Mouse (Mus musculus) hindbrain, embryonic 10.5 days (tissue): ENCODE results near the gene Gramd1b. TPM values are rescaled to one million over a fixed set of nuclear protein-coding genes. Genes with fewer than 3 reads are reported as not detected.

Experiments
- DNase-seq: peaks from one replicate; pipeline ENCODE4 v3.0.0-alpha.2; 2017; ENCODE audit warnings: low spot score
- H3K27ac ChIP-seq: fragments of 300-500 bp; sonication (generic); 2 replicates; pipeline ENCODE4 v1.5.1; 2016; ENCODE audit warnings: mild to moderate bottlenecking, moderate library complexity
- H3K27me3 ChIP-seq: fragments of 300-500 bp; sonication (generic); 2 replicates; pipeline ENCODE4 v1.6.1; 2016; ENCODE audit warnings: mild to moderate bottlenecking; ENCODE audit not compliant: poor library complexity, insufficient read depth, severe bottlenecking
- H3K36me3 ChIP-seq: fragments of 300-500 bp; sonication (generic); 2 replicates; pipeline ENCODE4 v1.6.1; 2016; ENCODE audit warnings: mild to moderate bottlenecking, moderate library complexity
- H3K4me1 ChIP-seq: fragments of 300-500 bp; sonication (generic); replicated peaks from 2 replicates; pipeline ENCODE4 v1.6.1; 2016; ENCODE audit warnings: mild to moderate bottlenecking
- H3K4me3 ChIP-seq: fragments of 300-500 bp; sonication (generic); 2 replicates; pipeline ENCODE4 v1.5.1; 2016; ENCODE audit warnings: mild to moderate bottlenecking, moderate library complexity
- H3K9me3 ChIP-seq: fragments of 300-500 bp; sonication (generic); 2 replicates; pipeline ENCODE4 v1.6.1; 2016; ENCODE audit warnings: mild to moderate bottlenecking, moderate library complexity
- WGBS: fragments of 180-500 bp; shearing (Covaris S2); methylation state at CpG from one replicate; pipeline ENCODE4 v1.1.7; 2016; 5-methylcytosine and 5-hydroxymethylcytosine counted together
- polyA plus RNA-seq: library from polyadenylated mRNA; unstranded; fragments of >200 nt; fragmentation: Nextera tagmentation; extraction: Ambion mirVana; gene quantifications from 2 replicates; pipeline ENCODE4 v1.2.1, GENCODE M21; 2016

Gramd1b gene
- polyA plus RNA-seq, 1 experiment from 2014 or later, result 4.6 TPM

GRCm38 (mm10) chr9:40277671-40278070, 253.5 kb downstream of the Gramd1b start:
- Histone ChIP-seq H3K4me1 (no peaks in the 10 kb centered on the region), H3K9me3 (no peaks in the 10 kb centered on the region), H3K4me3 (no peak overlapping the region), H3K36me3 (no peaks in the 10 kb centered on the region), H3K27ac (no peak overlapping the region), H3K27me3 (no peaks in the 10 kb centered on the region)
- WGBS, result 87% methylated on average over 3 of the region's 3 CpGs
- DNase-seq, result no peak

- DNase-seq, result no peak
- 95% methylated on average over 5 of the region's 5 CpGs for WGBS
- Histone ChIP-seq H3K4me3 (no peak overlapping the region), H3K4me1 (no peaks in the 10 kb centered on the region), H3K27ac (no peak overlapping the region), H3K27me3 (no peaks in the 10 kb centered on the region), H3K36me3 (no peaks in the 10 kb centered on the region), H3K9me3 (no peaks in the 10 kb centered on the region)
Observed at GRCm38 (mm10) chr9:40275904-40276303, 255.3 kb downstream of the Gramd1b start.

- peaks cover 21% of the 10 kb centered on the region for H3K4me1 ChIP-seq
- H3K27ac ChIP-seq, result no peak overlapping the region
- no peaks in the 10 kb centered on the region for H3K36me3 ChIP-seq
- no peak for DNase-seq
- H3K4me3 ChIP-seq, result no peak overlapping the region
- H3K9me3 ChIP-seq, result no peaks in the 10 kb centered on the region
- H3K27me3 ChIP-seq, result peaks cover 23% of the 10 kb centered on the region
- WGBS, result 89% methylated on average over 7 of the region's 7 CpGs
Observed at GRCm38 (mm10) chr9:40272822-40273221, 258.4 kb downstream of the Gramd1b start.

- peaks cover 24% of the 10 kb centered on the region for H3K4me1 ChIP-seq
- WGBS, result 76% methylated on average over 3 of the region's 3 CpGs
- no peaks in the 10 kb centered on the region for H3K9me3 ChIP-seq
- H3K4me3 ChIP-seq, result no peak overlapping the region
- no peak for DNase-seq
- peaks cover 24% of the 10 kb centered on the region for H3K27me3 ChIP-seq
- no peak overlapping the region for H3K27ac ChIP-seq
- H3K36me3 ChIP-seq, result no peaks in the 10 kb centered on the region
Observed at GRCm38 (mm10) chr9:40271075-40271474, 260.1 kb downstream of the Gramd1b start.

- WGBS, result 28% methylated on average over 8 of the region's 8 CpGs
- no peak for DNase-seq
- no peaks in the 10 kb centered on the region for H3K36me3 ChIP-seq
- peak overlapping the region; percentile 60 for H3K4me3 ChIP-seq
- H3K27me3 ChIP-seq, result peaks cover 24% of the 10 kb centered on the region
- H3K27ac ChIP-seq, result 0 out of 2 replicates have a peak overlapping the region, but pooled peaks have one; percentile 77
- H3K4me1 ChIP-seq, result peaks cover 24% of the 10 kb centered on the region
- no peaks in the 10 kb centered on the region for H3K9me3 ChIP-seq
Observed at GRCm38 (mm10) chr9:40269880-40270279, 261.3 kb downstream of the Gramd1b start.

- 1% methylated on average over 42 of the region's 42 CpGs for WGBS
- peak within 1 kb of the TSS; percentile 77 for H3K27ac ChIP-seq
- H3K4me1 ChIP-seq, result peaks cover 24% of the 10 kb centered on the region
- H3K27me3 ChIP-seq, result peaks cover 24% of the 10 kb centered on the region
- H3K4me3 ChIP-seq, result peak within 1 kb of the TSS; percentile 60
- no peaks in the 10 kb centered on the region for H3K36me3 ChIP-seq
- H3K9me3 ChIP-seq, result no peaks in the 10 kb centered on the region
- peak; percentile 66 for DNase-seq
Observed at GRCm38 (mm10) chr9:40269103-40269861, 261.9 kb downstream of the Gramd1b start, which contains the start of gene Scn3b. Gene Scn3b (plus strand): TSS chr9:40269217.

- Histone ChIP-seq H3K4me3 (peak overlapping the region; percentile 60), H3K27me3 (peaks cover 24% of the 10 kb centered on the region), H3K9me3 (no peaks in the 10 kb centered on the region), H3K27ac (peak overlapping the region; percentile 77; the same call in 1 of the 2 replicates), H3K36me3 (no peaks in the 10 kb centered on the region), H3K4me1 (peaks cover 24% of the 10 kb centered on the region)
- DNase-seq, result no peak
- 10% methylated on average over 4 of the region's 4 CpGs for WGBS
Observed at GRCm38 (mm10) chr9:40268748-40269102, 262.5 kb downstream of the Gramd1b start.

GRCm38 (mm10) chr9:40268040-40268747, 263.0 kb downstream of the Gramd1b start:
- Histone ChIP-seq H3K4me3 (peak overlapping the region; percentile 60), H3K27ac (no peak overlapping the region)

GRCm38 (mm10) chr9:40263874-40264273, 267.3 kb downstream of the Gramd1b start:
- Histone ChIP-seq H3K9me3 (no peaks in the 10 kb centered on the region), H3K36me3 (no peaks in the 10 kb centered on the region), H3K27me3 (peaks cover 11% of the 10 kb centered on the region), H3K27ac (no peak overlapping the region), H3K4me1 (peaks cover 13% of the 10 kb centered on the region), H3K4me3 (no peak overlapping the region)
- 67% methylated on average over 6 of the region's 6 CpGs for WGBS
- no peak for DNase-seq

More at GRCm38 (mm10) chr9:40268040-40268747, 263.0 kb downstream of the Gramd1b start:
- no peaks in the 10 kb centered on the region for H3K9me3 ChIP-seq
- DNase-seq, result peak; percentile 12
- H3K27me3 ChIP-seq, result peaks cover 24% of the 10 kb centered on the region
- H3K4me1 ChIP-seq, result peaks cover 24% of the 10 kb centered on the region
- WGBS, result 21% methylated on average over 21 of the region's 21 CpGs
- H3K36me3 ChIP-seq, result no peaks in the 10 kb centered on the region

- no peak overlapping the region for H3K27ac ChIP-seq
- no peaks in the 10 kb centered on the region for H3K9me3 ChIP-seq
- no peaks in the 10 kb centered on the region for H3K36me3 ChIP-seq
- H3K27me3 ChIP-seq, result no peaks in the 10 kb centered on the region
- 80% methylated on average over 3 of the region's 3 CpGs for WGBS
- no peak overlapping the region for H3K4me3 ChIP-seq
- no peaks in the 10 kb centered on the region for H3K4me1 ChIP-seq
- DNase-seq, result no peak
Observed at GRCm38 (mm10) chr9:40252459-40252858, 278.7 kb downstream of the Gramd1b start.

- no peak for DNase-seq
- H3K9me3 ChIP-seq, result no peaks in the 10 kb centered on the region
- no peaks in the 10 kb centered on the region for H3K36me3 ChIP-seq
- no peaks in the 10 kb centered on the region for H3K27me3 ChIP-seq
- H3K27ac ChIP-seq, result no peak overlapping the region
- H3K4me3 ChIP-seq, result no peak overlapping the region
- WGBS, result 81% methylated on average over 1 of the region's 1 CpGs
- no peaks in the 10 kb centered on the region for H3K4me1 ChIP-seq
Observed at GRCm38 (mm10) chr9:40249106-40249505, 282.1 kb downstream of the Gramd1b start.

- no peak for DNase-seq
- H3K4me3 ChIP-seq, result no peak overlapping the region
- 86% methylated on average over 6 of the region's 6 CpGs for WGBS
Observed at GRCm38 (mm10) chr9:40246702-40247101, 284.5 kb downstream of the Gramd1b start.

More at GRCm38 (mm10) chr9:40246702-40247101, 284.5 kb downstream of the Gramd1b start:
- Histone ChIP-seq H3K27ac (no peak overlapping the region), H3K4me1 (peaks cover 9% of the 10 kb centered on the region), H3K36me3 (no peaks in the 10 kb centered on the region), H3K27me3 (no peaks in the 10 kb centered on the region), H3K9me3 (no peaks in the 10 kb centered on the region)
